In genomic region chr16:21210667-21211338, GRCm38 (mm10) we compare ENCODE assay signal across 9 mouse cellular contexts. TPM values are rescaled to one million over a fixed set of nuclear protein-coding genes. Genes with fewer than 3 reads are reported as not detected.
DNase-seq lines count a peak whose midpoint lies in the region; ATAC-seq and TF ChIP-seq lines count a peak whose summit lies in the region.
"Had no signal": no experiment of that assay in that cellular context is flagged by ENCODE, and none has a peak within 500 bp of the region (broad histone marks: within the 10 kb centered on the region; RNA-seq: fewer than 3 reads in every experiment).

No protein-coding gene starts in this region.

- H3K36me3 ChIP-seq in forebrain, embryonic 11.5 days (ENCODE audit: control insufficient read depth, insufficient read depth, low read length), result peaks cover 2% of the 10 kb centered on the region; the same call in 1 of the 2 replicates
- peaks cover 20% of the 10 kb centered on the region for H3K36me3 ChIP-seq in heart, embryonic 13.5 days
- peaks cover 11% of the 10 kb centered on the region for H3K36me3 ChIP-seq in kidney, embryonic 16.5 days (ENCODE audit: insufficient read depth, low read length)
- H3K36me3 ChIP-seq in limb, embryonic 15.5 days, result peaks cover 28% of the 10 kb centered on the region
- H3K36me3 ChIP-seq in midbrain, postnatal 0 days (ENCODE audit: insufficient read depth, low read length), result 0 out of 2 replicates have a peak, but pooled peaks cover 4% of the 10 kb centered on the region

- no peaks in the 10 kb centered on the region for H3K27me3 ChIP-seq in forebrain, embryonic 11.5 days (ENCODE audit: control insufficient read depth, insufficient read depth, low read length)
- no peaks in the 10 kb centered on the region for H3K27me3 ChIP-seq in heart, embryonic 13.5 days (replicated peaks)
- no peaks in the 10 kb centered on the region for H3K27me3 ChIP-seq in kidney, embryonic 16.5 days (ENCODE audit: insufficient read depth, low read length)
- no peaks in the 10 kb centered on the region for H3K27me3 ChIP-seq in limb, embryonic 15.5 days
- no peaks in the 10 kb centered on the region for H3K27me3 ChIP-seq in midbrain, postnatal 0 days (ENCODE audit: insufficient read depth, low read length)

- H3K4me3 ChIP-seq in forebrain, embryonic 11.5 days (ENCODE audit: low read depth, low read length), result peak overlapping the region; percentile 26
- peak overlapping the region; percentile 50 for H3K4me3 ChIP-seq in heart, embryonic 13.5 days
- peak overlapping the region; percentile 44 for H3K4me3 ChIP-seq in kidney, embryonic 16.5 days (ENCODE audit: low read length)
- peak overlapping the region; percentile 39 for H3K4me3 ChIP-seq in limb, embryonic 15.5 days
- peak overlapping the region; percentile 41 for H3K4me3 ChIP-seq in midbrain, postnatal 0 days (ENCODE audit: low read depth, low read length)

- 1% methylated on average over 25 of the region's 25 CpGs for WGBS in forebrain, embryonic 11.5 days
- WGBS in heart, embryonic 13.5 days, result 1% methylated on average over 25 of the region's 25 CpGs
- WGBS in kidney, embryonic 16.5 days, result under 1% methylated on average over 22 of the region's 25 CpGs
- under 1% methylated on average over 24 of the region's 25 CpGs for WGBS in limb, embryonic 15.5 days
- 2% methylated on average over 15 of the region's 25 CpGs for WGBS in midbrain, postnatal 0 days

- H3K9me3 ChIP-seq in forebrain, embryonic 11.5 days (ENCODE audit: control insufficient read depth, low read length), result no peaks in the 10 kb centered on the region
- no peaks in the 10 kb centered on the region for H3K9me3 ChIP-seq in heart, embryonic 13.5 days
- no peaks in the 10 kb centered on the region for H3K9me3 ChIP-seq in kidney, embryonic 16.5 days (ENCODE audit: low read length)
- no peaks in the 10 kb centered on the region for H3K9me3 ChIP-seq in limb, embryonic 15.5 days
- no peaks in the 10 kb centered on the region for H3K9me3 ChIP-seq in midbrain, postnatal 0 days (ENCODE audit: low read length)

- peak overlapping the region; percentile 18 for H3K9ac ChIP-seq in forebrain, embryonic 11.5 days (ENCODE audit: low read length)
- H3K9ac ChIP-seq in heart, embryonic 13.5 days, result peak overlapping the region; percentile 79
- H3K9ac ChIP-seq in kidney, embryonic 16.5 days (replicated peaks; ENCODE audit: low read length), result peak overlapping the region; percentile 64
- 0 out of 2 replicates have a peak overlapping the region, but pooled peaks have one; percentile 2 for H3K9ac ChIP-seq in limb, embryonic 15.5 days
- peak overlapping the region; percentile 56 for H3K9ac ChIP-seq in midbrain, postnatal 0 days (replicated peaks; ENCODE audit: low read length, poor library complexity, severe bottlenecking)

- H3K4me1 ChIP-seq in forebrain, embryonic 11.5 days (replicated peaks; ENCODE audit: control insufficient read depth, insufficient read depth, low read length), result peaks cover 30% of the 10 kb centered on the region
- H3K4me1 ChIP-seq in heart, embryonic 13.5 days, result peaks cover 92% of the 10 kb centered on the region
- peaks cover 73% of the 10 kb centered on the region for H3K4me1 ChIP-seq in kidney, embryonic 16.5 days (ENCODE audit: insufficient read depth, low read length)
- peaks cover 83% of the 10 kb centered on the region for H3K4me1 ChIP-seq in limb, embryonic 15.5 days
- H3K4me1 ChIP-seq in midbrain, postnatal 0 days (ENCODE audit: insufficient read depth, low read length), result peaks cover 7% of the 10 kb centered on the region

- peak; percentile 84 for ATAC-seq in forebrain, embryonic 11.5 days (replicated peaks; ENCODE audit: low FRiP score)
- peak; percentile 31 for ATAC-seq in heart, embryonic 13.5 days (ENCODE audit: extremely low read depth, insufficient number of reproducible peaks, low FRiP score, low TSS enrichment)
- peak; percentile 94 for ATAC-seq in kidney, embryonic 16.5 days (ENCODE audit: low FRiP score, low TSS enrichment)
- peak; percentile 92 for ATAC-seq in limb, embryonic 15.5 days (ENCODE audit: insufficient number of reproducible peaks, low FRiP score, low TSS enrichment, low read depth)
- peak; percentile 85 for ATAC-seq in midbrain, postnatal 0 days (ENCODE audit: low FRiP score)

- peak overlapping the region; percentile 61 for H3K4me2 ChIP-seq in forebrain, embryonic 11.5 days (ENCODE audit: low read depth, low read length, severe bottlenecking)
- peak overlapping the region; percentile 84 for H3K4me2 ChIP-seq in heart, embryonic 13.5 days
- peak overlapping the region; percentile 61 for H3K4me2 ChIP-seq in kidney, embryonic 16.5 days (replicated peaks; ENCODE audit: low read depth, low read length)
- peak overlapping the region; percentile 61 for H3K4me2 ChIP-seq in limb, embryonic 15.5 days
- peak overlapping the region; percentile 77 for H3K4me2 ChIP-seq in midbrain, postnatal 0 days (ENCODE audit: low read depth, low read length, poor library complexity, severe bottlenecking)

- DNase-seq in thymus, postnatal 25 days, result peak; percentile 5
- DNase-seq in thymus, postnatal 10 days (ENCODE audit: low spot score in 2 of 2), result no peak
- DNase-seq in forebrain, embryonic 11.5 days (ENCODE audit: low spot score), result peak; percentile 93
- DNase-seq in midbrain, postnatal 0 days (ENCODE audit: low spot score), result peak; percentile 92
- peak; percentile 80 for DNase-seq in testis, postnatal 10 days (ENCODE audit: low spot score)

- TF ChIP-seq CTCF in midbrain, postnatal 0 days (IDR thresholded peaks at IDR 0.05), result peak; percentile 33; the same call in 1 of the 2 replicates

- peak overlapping the region; percentile 71 for H3K27ac ChIP-seq in forebrain, embryonic 11.5 days (ENCODE audit: low read depth, low read length)
- peak overlapping the region; percentile 88 for H3K27ac ChIP-seq in heart, embryonic 13.5 days (replicated peaks)
- peak overlapping the region; percentile 90 for H3K27ac ChIP-seq in kidney, embryonic 16.5 days (ENCODE audit: low read length)
- H3K27ac ChIP-seq in limb, embryonic 15.5 days, result peak overlapping the region; percentile 96
- H3K27ac ChIP-seq in midbrain, postnatal 0 days (ENCODE audit: low read depth, low read length), result peak overlapping the region; percentile 60

RNA-seq across cellular contexts. Expression of gene Ephb3, which starts 6.2 kb away (rescaled TPM):
- polyA plus RNA-seq in forebrain, embryonic 11.5 days (2014; fragmentation: Nextera tagmentation; extraction: Ambion mirVana), result 14.8 and 14.9 TPM in 2 replicates
- 15.5 and 16.9 TPM in 2 replicates for polyA plus RNA-seq in heart, embryonic 13.5 days (2015; fragmentation: Nextera tagmentation; extraction: Ambion mirVana)
- polyA plus RNA-seq in kidney, embryonic 16.5 days (2015; fragmentation: Nextera tagmentation; extraction: Ambion mirVana), result 21.8 and 23.4 TPM in 2 replicates
- 33.0 and 43.8 TPM in 2 replicates for polyA plus RNA-seq in limb, embryonic 15.5 days (2015; fragmentation: Nextera tagmentation; extraction: Ambion mirVana)
- 20.1 and 20.5 TPM in 2 replicates for total RNA-seq in midbrain, postnatal 0 days (2014; rRNA removed)
- 9.0 and 9.5 TPM in 2 replicates for polyA plus RNA-seq in midbrain, postnatal 0 days (2015; fragmentation: Nextera tagmentation; extraction: Ambion mirVana)

RNA-seq across cellular contexts. Expression of gene Teddm3, which starts 57.0 kb away (rescaled TPM):
- polyA plus RNA-seq in forebrain, embryonic 11.5 days (2014; fragmentation: Nextera tagmentation; extraction: Ambion mirVana), result not detected in 2 replicates
- polyA plus RNA-seq in heart, embryonic 13.5 days (2015; fragmentation: Nextera tagmentation; extraction: Ambion mirVana), result not detected in 2 replicates
- 0.14 TPM in 1 of 2 replicates, not detected in the other for polyA plus RNA-seq in kidney, embryonic 16.5 days (2015; fragmentation: Nextera tagmentation; extraction: Ambion mirVana)
- 15.9 and 17.6 TPM in 2 replicates for polyA plus RNA-seq in limb, embryonic 15.5 days (2015; fragmentation: Nextera tagmentation; extraction: Ambion mirVana)
- 0.11 TPM in 1 of 2 replicates, not detected in the other for total RNA-seq in midbrain, postnatal 0 days (2014; rRNA removed)
- 0.33 and 0.37 TPM in 2 replicates for polyA plus RNA-seq in midbrain, postnatal 0 days (2015; fragmentation: Nextera tagmentation; extraction: Ambion mirVana)
- total RNA-seq: neutrophil, adult 5-6 weeks had no signal

Comparison
In these comparisons a context has a peak if more than half of its experiments do, and no peak if none do; other contexts are left out.
1. DNase-seq: peak in thymus, postnatal 25 days (single experiment), forebrain, embryonic 11.5 days (single experiment), midbrain, postnatal 0 days (single experiment) and testis, postnatal 10 days (single experiment); none in thymus, postnatal 10 days (0 of 2).
2. ATAC-seq: peak in every context shown above with its lines; median percentile 94 in kidney, embryonic 16.5 days; 92 in limb, embryonic 15.5 days; 85 in midbrain, postnatal 0 days; 84 in forebrain, embryonic 11.5 days; 31 in heart, embryonic 13.5 days.
3. H3K9ac ChIP-seq: peak in every context shown above with its lines; median percentile 79 in heart, embryonic 13.5 days; 64 in kidney, embryonic 16.5 days; 56 in midbrain, postnatal 0 days; 18 in forebrain, embryonic 11.5 days; 2 in limb, embryonic 15.5 days.
4. RNA of gene Teddm3, which starts 57.0 kb away (polyA plus RNA-seq): 15.9 to 17.6 TPM in limb, embryonic 15.5 days; 0.33 to 0.37 TPM in midbrain, postnatal 0 days, 0.14 TPM in kidney, embryonic 16.5 days, not detected in heart, embryonic 13.5 days and not detected in forebrain, embryonic 11.5 days; every median in the first group is over 10 times any median in the second.
5. Peak in every context shown above with its lines, with median percentiles within 50 percentile points of each other: H3K27ac ChIP-seq, H3K4me2 ChIP-seq and H3K4me3 ChIP-seq.